Mouse (Mus musculus) NIH3T3 (cell line): ENCODE data around the gene Naa35.

ENCODE experiments used
- DNase-seq: peaks from one replicate; pipeline ENCODE4 v3.0.0-alpha.2; 2012; ENCODE audit warnings: low read depth

The Naa35 gene

GRCm38 (mm10) chr13:59672248-59672647 is 87.2 kb downstream of the Naa35 start:
- DNase-seq = no peak

GRCm38 (mm10) chr13:59673597-59673996 is 88.5 kb downstream of the Naa35 start:
- no peak for DNase-seq

DNA sequence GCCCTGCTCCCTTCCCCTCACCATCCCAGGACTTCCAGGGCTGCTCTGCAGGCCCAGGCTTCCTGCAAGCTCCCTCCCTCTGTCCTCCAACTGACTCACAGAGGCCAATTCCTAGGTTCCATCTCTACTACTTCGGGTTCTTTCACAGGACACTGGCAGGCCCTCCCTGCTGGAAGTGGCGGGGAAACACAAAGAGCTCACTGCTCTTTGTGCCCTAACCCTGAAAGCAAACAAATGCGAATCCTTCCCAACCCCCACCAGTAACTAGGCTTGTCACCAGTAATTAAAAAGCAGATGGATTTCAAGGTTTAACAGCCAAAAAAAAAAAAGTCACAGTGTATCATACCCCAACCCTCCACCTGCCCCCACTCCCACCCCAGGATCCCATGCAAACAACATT is 89.2 kb downstream of the Naa35 start:
- DNase-seq = peak; percentile 17

GRCm38 (mm10) chr13:59674761-59675150 is 89.7 kb downstream of the Naa35 start:
- DNase-seq = peak; percentile 17

- peak; percentile 66 for DNase-seq
These were observed 90.3 kb downstream of the Naa35 start, which contains the start of gene Golm1 for GRCm38 (mm10) chr13:59675151-59676011. Gene Golm1, minus strand, starts transcription at chr13:59675811.

GRCm38 (mm10) chr13:59676316-59677229 is 91.5 kb downstream of the Naa35 start:
- DNase-seq = no peak

GRCm38 (mm10) chr13:59679306-59679705 is 94.2 kb downstream of the Naa35 start:
- no peak for DNase-seq

DNA sequence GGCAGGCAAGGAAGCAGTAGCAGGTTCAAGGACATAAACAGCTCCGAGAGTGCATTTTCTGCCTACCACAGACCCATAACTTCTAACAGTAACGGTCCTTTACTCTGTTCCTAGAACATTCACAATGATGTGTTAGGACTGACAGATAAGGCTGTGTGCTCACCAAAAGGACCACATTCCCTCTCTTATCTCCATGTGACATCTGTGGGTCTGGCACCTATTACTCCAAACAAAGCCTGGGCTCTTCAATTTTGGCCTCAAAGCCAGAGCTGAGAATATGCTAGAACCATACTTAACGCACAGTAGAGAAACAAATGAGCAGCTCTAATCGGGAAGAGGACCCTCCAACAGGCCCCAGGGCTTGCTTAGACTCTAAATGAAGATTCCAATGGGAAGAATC is 94.8 kb downstream of the Naa35 start:
- DNase-seq = no peak

DNA sequence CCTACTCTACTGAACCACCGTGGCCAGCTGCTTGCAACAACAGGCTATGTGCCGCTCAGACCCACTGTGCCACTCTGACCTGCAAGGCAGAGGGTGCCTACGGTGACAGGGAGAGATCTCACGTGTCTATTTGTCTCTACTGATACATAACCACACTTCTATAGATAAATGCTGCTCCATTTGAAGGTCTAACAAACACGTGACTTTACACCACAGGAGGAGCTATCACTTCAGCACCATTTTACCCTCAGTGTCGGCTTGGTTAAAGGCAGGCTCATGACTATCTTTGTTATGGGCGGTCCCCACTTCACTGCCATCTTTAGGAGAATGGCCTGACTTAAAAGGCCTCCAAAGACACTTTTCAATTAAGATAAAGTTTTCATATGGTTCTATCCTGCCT is 97.6 kb downstream of the Naa35 start:
- DNase-seq = peak; percentile 30

DNA sequence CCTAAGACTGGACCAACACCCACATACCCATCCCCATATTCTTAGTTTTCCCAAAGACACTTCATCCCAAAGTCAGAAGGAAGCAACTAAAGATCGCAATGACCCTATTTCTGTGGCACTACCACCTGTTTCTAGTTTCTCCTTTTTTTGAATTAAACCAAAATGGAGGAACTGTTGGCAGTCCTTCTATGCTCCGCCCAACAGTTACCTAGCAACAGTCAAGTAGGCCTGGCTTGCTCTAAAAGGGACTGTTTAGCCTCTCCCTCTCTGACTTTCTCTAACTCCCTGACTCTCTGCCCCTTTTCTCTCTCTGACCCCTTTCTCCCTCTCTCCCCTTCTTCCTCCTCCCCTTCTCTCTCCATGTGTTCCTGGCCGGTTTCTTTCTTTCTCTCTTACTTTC is 100.2 kb downstream of the Naa35 start:
- peak; percentile 15 for DNase-seq
